Mouse (Mus musculus): ENCODE results near the gene Gbgt1. TPM values are rescaled to one million over a fixed set of nuclear protein-coding genes. Genes with fewer than 3 reads are reported as not detected.

The Gbgt1 gene
- polyA plus RNA-seq, 1 experiment from 2014 or later = not detected

DNA sequence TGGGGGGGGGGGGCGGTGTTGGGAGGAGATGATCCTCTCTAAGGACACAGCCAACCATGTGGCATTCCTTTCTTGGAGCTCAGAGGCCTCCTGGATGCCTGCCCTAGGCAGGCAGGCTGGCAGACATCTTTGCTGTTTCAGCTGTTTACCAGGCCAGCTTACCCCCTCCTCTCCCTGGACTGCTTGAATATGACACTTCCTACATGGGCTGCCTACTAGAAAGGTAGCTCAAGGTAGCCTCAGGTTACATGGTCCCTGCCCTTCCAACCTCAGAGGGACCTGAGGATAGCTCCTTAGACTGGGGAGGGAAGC lies 42.1 kb downstream of the Gbgt1 start:
- Histone ChIP-seq H3K4me2 (ENCODE audit: low read depth, low read length) (no peak overlapping the region), H3K4me1 (ENCODE audit: control insufficient read depth, insufficient read depth, low read length) (peaks cover 15% of the 10 kb centered on the region), H3K27ac (replicated peaks; ENCODE audit: low read depth, low read length) (peak overlapping the region; percentile 39; the same call in 1 of the 2 replicates), H3K4me3 (ENCODE audit: low read depth, low read length) (no peak overlapping the region), H3K9ac (replicated peaks; ENCODE audit: low read length) (no peak overlapping the region), H3K27me3 (ENCODE audit: control insufficient read depth, insufficient read depth, low read length) (no peaks in the 10 kb centered on the region), H3K9me3 (replicated peaks; ENCODE audit: control insufficient read depth, low read length) (no peaks in the 10 kb centered on the region), H3K36me3 (replicated peaks; ENCODE audit: control insufficient read depth, insufficient read depth, low read depth, low read length) (no peaks in the 10 kb centered on the region; the same call in none of the 2 replicates)
- no CpG with 5 or more reads among the region's 1 CpGs for WGBS
- ATAC-seq (replicated peaks; ENCODE audit: insufficient number of reproducible peaks, low FRiP score, low TSS enrichment, low read depth) (0 out of 2 replicates have a peak, but pooled peaks have one; percentile 0), DNase-seq (ENCODE audit: low spot score) (peak; percentile 26)

- H3K36me3 ChIP-seq (replicated peaks; ENCODE audit: control insufficient read depth, insufficient read depth, low read depth, low read length) = no peaks in the 10 kb centered on the region; the same call in none of the 2 replicates
- H3K4me3 ChIP-seq (ENCODE audit: low read depth, low read length) = no peak overlapping the region
- peak overlapping the region; percentile 39; the same call in 1 of the 2 replicates for H3K27ac ChIP-seq (replicated peaks; ENCODE audit: low read depth, low read length)
- H3K9me3 ChIP-seq (replicated peaks; ENCODE audit: control insufficient read depth, low read length) = no peaks in the 10 kb centered on the region
- H3K4me2 ChIP-seq (ENCODE audit: low read depth, low read length) = no peak overlapping the region
- DNase-seq (ENCODE audit: low spot score) (peak; percentile 62), ATAC-seq (replicated peaks; ENCODE audit: insufficient number of reproducible peaks, low FRiP score, low TSS enrichment, low read depth) (peak; percentile 35; the same call in 1 of the 2 replicates)
- H3K9ac ChIP-seq (replicated peaks; ENCODE audit: low read length) = peak overlapping the region; percentile 15
- H3K4me1 ChIP-seq (ENCODE audit: control insufficient read depth, insufficient read depth, low read length) = peaks cover 15% of the 10 kb centered on the region
- no peaks in the 10 kb centered on the region for H3K27me3 ChIP-seq (ENCODE audit: control insufficient read depth, insufficient read depth, low read length)
- WGBS = 34% methylated on average over 7 of the region's 7 CpGs
These were observed 42.5 kb downstream of the Gbgt1 start for GRCm38 (mm10) chr2:28539206-28539605.

DNA sequence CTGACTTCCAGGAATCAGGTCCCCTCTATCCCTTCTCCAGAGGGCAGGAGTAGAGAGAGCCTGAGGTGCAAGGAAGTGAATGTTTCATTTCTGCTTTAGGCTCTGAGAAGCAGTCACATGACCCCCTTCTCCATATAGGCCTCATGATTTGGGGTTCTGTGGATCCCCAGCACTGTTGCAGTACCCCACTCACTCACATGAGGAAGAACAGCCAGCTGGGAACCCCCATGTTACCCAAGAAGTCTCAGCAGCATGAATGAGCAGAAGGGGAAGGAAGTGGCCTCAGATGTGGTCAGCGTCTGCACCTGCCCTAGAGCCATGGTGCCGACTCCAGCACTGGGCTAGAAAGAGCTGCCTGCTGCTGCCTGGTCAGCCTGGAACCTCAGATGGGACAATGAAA lies 43.3 kb downstream of the Gbgt1 start:
- H3K4me3 ChIP-seq (ENCODE audit: low read depth, low read length) = no peak overlapping the region
- 78% methylated on average over 2 of the region's 2 CpGs for WGBS
- no peak overlapping the region for H3K9ac ChIP-seq (replicated peaks; ENCODE audit: low read length)
- H3K36me3 ChIP-seq (replicated peaks; ENCODE audit: control insufficient read depth, insufficient read depth, low read depth, low read length) = peaks cover 5% of the 10 kb centered on the region
- no peak overlapping the region for H3K27ac ChIP-seq (replicated peaks; ENCODE audit: low read depth, low read length)
- H3K27me3 ChIP-seq (ENCODE audit: control insufficient read depth, insufficient read depth, low read length) = no peaks in the 10 kb centered on the region
- DNase-seq (ENCODE audit: low spot score) (no peak), ATAC-seq (replicated peaks; ENCODE audit: insufficient number of reproducible peaks, low FRiP score, low TSS enrichment, low read depth) (no peak)
- peaks cover 15% of the 10 kb centered on the region for H3K4me1 ChIP-seq (ENCODE audit: control insufficient read depth, insufficient read depth, low read length)
- no peak overlapping the region for H3K4me2 ChIP-seq (ENCODE audit: low read depth, low read length)
- no peaks in the 10 kb centered on the region for H3K9me3 ChIP-seq (replicated peaks; ENCODE audit: control insufficient read depth, low read length)

DNA sequence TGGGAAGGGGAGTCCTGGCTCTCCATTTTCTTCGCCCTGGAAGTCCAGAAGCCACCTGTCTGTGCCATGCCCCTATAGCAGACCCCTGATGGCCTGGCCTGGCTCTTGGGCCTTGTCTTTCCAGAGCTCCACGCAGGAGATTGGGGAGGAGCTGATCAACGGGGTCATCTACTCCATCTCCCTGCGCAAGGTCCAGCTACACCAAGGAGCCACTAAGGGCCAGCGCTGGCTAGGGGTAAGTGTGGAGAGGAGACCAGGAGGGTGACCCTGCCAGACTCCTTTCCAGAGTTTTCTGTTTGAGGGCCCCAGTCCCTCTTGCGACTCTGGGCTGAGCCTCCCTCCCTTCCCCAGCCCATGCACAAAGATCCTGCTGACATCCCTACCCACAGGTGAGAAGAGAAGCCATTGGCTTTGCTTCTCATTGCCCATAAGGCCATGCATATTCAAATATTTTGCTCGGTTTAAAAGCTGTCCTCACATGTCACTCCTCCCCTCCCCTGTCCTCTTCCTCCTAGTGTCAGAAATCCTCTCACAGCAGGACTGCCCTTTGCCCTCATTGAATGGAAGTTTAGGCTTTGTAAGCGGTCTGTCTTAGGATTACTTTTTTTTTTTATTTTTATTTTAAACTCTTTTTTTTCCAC lies 44.0 kb downstream of the Gbgt1 start:
- Histone ChIP-seq H3K4me1 (ENCODE audit: control insufficient read depth, insufficient read depth, low read length) (peaks cover 10% of the 10 kb centered on the region), H3K4me3 (ENCODE audit: low read depth, low read length) (no peak overlapping the region), H3K4me2 (ENCODE audit: low read depth, low read length) (no peak overlapping the region), H3K27me3 (ENCODE audit: control insufficient read depth, insufficient read depth, low read length) (no peaks in the 10 kb centered on the region), H3K36me3 (replicated peaks; ENCODE audit: control insufficient read depth, insufficient read depth, low read depth, low read length) (peaks cover 9% of the 10 kb centered on the region), H3K27ac (replicated peaks; ENCODE audit: low read depth, low read length) (no peak overlapping the region), H3K9ac (replicated peaks; ENCODE audit: low read length) (no peak overlapping the region), H3K9me3 (replicated peaks; ENCODE audit: control insufficient read depth, low read length) (no peaks in the 10 kb centered on the region)
- DNase-seq (ENCODE audit: low spot score) (no peak), ATAC-seq (replicated peaks; ENCODE audit: insufficient number of reproducible peaks, low FRiP score, low TSS enrichment, low read depth) (no peak)
- WGBS = 78% methylated on average over 8 of the region's 8 CpGs

- Histone ChIP-seq H3K27me3 (ENCODE audit: control insufficient read depth, insufficient read depth, low read length) (no peaks in the 10 kb centered on the region), H3K4me1 (ENCODE audit: control insufficient read depth, insufficient read depth, low read length) (peaks cover 7% of the 10 kb centered on the region), H3K27ac (replicated peaks; ENCODE audit: low read depth, low read length) (no peak overlapping the region), H3K4me2 (ENCODE audit: low read depth, low read length) (no peak overlapping the region), H3K36me3 (replicated peaks; ENCODE audit: control insufficient read depth, insufficient read depth, low read depth, low read length) (peaks cover 13% of the 10 kb centered on the region), H3K4me3 (ENCODE audit: low read depth, low read length) (no peak overlapping the region), H3K9ac (replicated peaks; ENCODE audit: low read length) (no peak overlapping the region), H3K9me3 (replicated peaks; ENCODE audit: control insufficient read depth, low read length) (no peaks in the 10 kb centered on the region)
- ATAC-seq (replicated peaks; ENCODE audit: insufficient number of reproducible peaks, low FRiP score, low TSS enrichment, low read depth) = no peak
- DNase-seq (ENCODE audit: low spot score) = no peak
- WGBS = 90% methylated on average over 8 of the region's 8 CpGs
These were observed 47.2 kb downstream of the Gbgt1 start for GRCm38 (mm10) chr2:28543894-28544293.

- no peak overlapping the region for H3K4me3 ChIP-seq (ENCODE audit: low read depth, low read length)
- peaks cover 22% of the 10 kb centered on the region for H3K36me3 ChIP-seq (replicated peaks; ENCODE audit: control insufficient read depth, insufficient read depth, low read depth, low read length)
- H3K9ac ChIP-seq (replicated peaks; ENCODE audit: low read length) = no peak overlapping the region
- no peaks in the 10 kb centered on the region for H3K27me3 ChIP-seq (ENCODE audit: control insufficient read depth, insufficient read depth, low read length)
- H3K27ac ChIP-seq (replicated peaks; ENCODE audit: low read depth, low read length) = no peak overlapping the region
- H3K4me2 ChIP-seq (ENCODE audit: low read depth, low read length) = no peak overlapping the region
- ATAC-seq (replicated peaks; ENCODE audit: insufficient number of reproducible peaks, low FRiP score, low TSS enrichment, low read depth) (no peak), DNase-seq (ENCODE audit: low spot score) (no peak)
- no peaks in the 10 kb centered on the region for H3K4me1 ChIP-seq (ENCODE audit: control insufficient read depth, insufficient read depth, low read length)
- no peaks in the 10 kb centered on the region for H3K9me3 ChIP-seq (replicated peaks; ENCODE audit: control insufficient read depth, low read length)
These were observed 49.3 kb downstream of the Gbgt1 start for GRCm38 (mm10) chr2:28545976-28546375.

DNA sequence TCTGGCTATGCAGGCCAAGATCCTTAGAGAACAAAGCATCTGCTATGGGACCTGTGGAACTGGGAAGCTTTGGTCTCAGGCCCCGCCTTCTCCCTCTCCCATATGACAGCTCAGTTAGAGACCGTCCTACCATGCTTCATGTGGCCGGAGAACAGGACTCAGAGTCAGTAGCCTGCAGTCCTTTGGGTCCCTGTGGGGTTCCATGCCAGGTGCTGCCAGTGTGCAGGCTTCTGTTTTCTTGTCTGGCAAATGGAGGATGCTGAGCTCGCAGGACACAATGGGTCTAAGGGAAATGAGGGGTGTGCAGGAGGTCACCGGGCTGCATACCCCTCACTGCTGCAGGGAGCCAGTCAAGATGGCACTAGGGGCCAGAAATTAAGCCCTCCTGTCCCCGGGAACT lies 49.9 kb downstream of the Gbgt1 start:
- ATAC-seq (replicated peaks; ENCODE audit: insufficient number of reproducible peaks, low FRiP score, low TSS enrichment, low read depth) (no peak), DNase-seq (ENCODE audit: low spot score) (no peak)
- Histone ChIP-seq H3K4me2 (ENCODE audit: low read depth, low read length) (no peak overlapping the region), H3K9me3 (replicated peaks; ENCODE audit: control insufficient read depth, low read length) (no peaks in the 10 kb centered on the region), H3K4me3 (ENCODE audit: low read depth, low read length) (no peak overlapping the region), H3K27ac (replicated peaks; ENCODE audit: low read depth, low read length) (no peak overlapping the region), H3K9ac (replicated peaks; ENCODE audit: low read length) (no peak overlapping the region), H3K4me1 (ENCODE audit: control insufficient read depth, insufficient read depth, low read length) (no peaks in the 10 kb centered on the region), H3K27me3 (ENCODE audit: control insufficient read depth, insufficient read depth, low read length) (no peaks in the 10 kb centered on the region), H3K36me3 (replicated peaks; ENCODE audit: control insufficient read depth, insufficient read depth, low read depth, low read length) (peaks cover 22% of the 10 kb centered on the region)
- 81% methylated on average over 6 of the region's 6 CpGs for WGBS

DNA sequence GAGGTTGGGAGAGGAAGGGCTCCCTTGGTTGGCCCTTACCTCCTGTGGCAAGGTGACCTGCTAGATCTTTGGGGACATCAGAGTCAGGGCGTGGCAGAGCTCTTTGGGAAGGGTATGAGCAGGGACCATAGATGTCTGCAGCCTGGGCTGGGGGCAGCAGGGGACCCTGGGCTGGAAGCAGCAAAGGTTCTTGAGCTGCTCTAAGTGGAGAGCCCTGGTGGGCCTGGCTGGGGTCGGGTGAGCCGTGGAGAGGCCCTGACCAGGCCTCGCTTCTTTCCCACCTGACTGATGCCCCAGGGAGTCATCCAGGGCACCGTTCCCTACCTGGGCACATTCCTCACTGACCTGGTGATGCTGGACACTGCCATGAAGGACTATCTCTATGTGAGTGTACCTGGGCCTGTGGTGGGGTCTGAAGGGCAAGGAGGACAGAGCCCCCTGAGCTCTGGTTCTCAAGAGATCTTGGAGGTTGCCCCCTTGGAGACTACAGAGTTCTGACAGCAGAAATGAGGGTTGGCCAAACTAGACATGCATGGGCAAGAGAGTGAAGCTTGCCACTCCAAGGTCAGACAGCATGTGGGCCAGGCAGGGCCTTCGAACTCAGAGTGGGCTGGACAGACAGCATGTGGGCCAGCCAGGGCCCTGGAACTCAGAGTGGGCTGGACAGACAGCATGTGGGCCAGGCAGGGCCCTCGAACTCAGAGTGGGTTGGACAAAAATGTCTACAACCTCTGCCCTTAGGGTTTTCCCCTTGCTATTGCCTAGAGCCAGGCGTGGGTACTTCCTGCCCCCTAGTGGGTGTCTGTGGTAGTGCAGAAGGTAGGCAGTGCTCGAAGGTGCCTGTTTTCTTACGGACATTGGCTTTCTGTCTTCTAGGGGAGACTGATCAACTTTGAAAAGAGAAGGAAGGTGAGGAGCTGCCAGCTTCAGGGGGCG lies 50.8 kb downstream of the Gbgt1 start:
- 50% methylated on average over 11 of the region's 11 CpGs for WGBS
- no peaks in the 10 kb centered on the region for H3K9me3 ChIP-seq (replicated peaks; ENCODE audit: control insufficient read depth, low read length)
- peaks cover 22% of the 10 kb centered on the region for H3K36me3 ChIP-seq (replicated peaks; ENCODE audit: control insufficient read depth, insufficient read depth, low read depth, low read length)
- no peak overlapping the region for H3K4me2 ChIP-seq (ENCODE audit: low read depth, low read length)
- peak; percentile 85 for DNase-seq (ENCODE audit: low spot score)
- ATAC-seq (replicated peaks; ENCODE audit: insufficient number of reproducible peaks, low FRiP score, low TSS enrichment, low read depth) = no peak
- H3K4me1 ChIP-seq (ENCODE audit: control insufficient read depth, insufficient read depth, low read length) = no peaks in the 10 kb centered on the region
- H3K27me3 ChIP-seq (ENCODE audit: control insufficient read depth, insufficient read depth, low read length) = no peaks in the 10 kb centered on the region
- no peak overlapping the region for H3K27ac ChIP-seq (replicated peaks; ENCODE audit: low read depth, low read length)
- H3K4me3 ChIP-seq (ENCODE audit: low read depth, low read length) = no peak overlapping the region
- no peak overlapping the region for H3K9ac ChIP-seq (replicated peaks; ENCODE audit: low read length)
